Mouse (Mus musculus) olfactory bulb, adult 2 months (tissue): ENCODE data around the gene Hcn4. TPM values are rescaled to one million over a fixed set of nuclear protein-coding genes. Genes with fewer than 3 reads are reported as not detected.

Source experiments
- H3K27ac ChIP-seq: fragments of 200-500 bp; 2 replicates; pipeline ENCODE4 v1.5.1; 2012; ENCODE audit warnings: low read depth, low read length; ENCODE audit not compliant: insufficient read depth
- H3K4me1 ChIP-seq: fragments of 200-500 bp; 2 replicates; pipeline ENCODE4 v1.6.1; 2012; ENCODE audit warnings: low read length; ENCODE audit not compliant: control insufficient read depth, insufficient read depth
- H3K4me3 ChIP-seq: fragments of 200-500 bp; 2 replicates; pipeline ENCODE4 v1.5.1; 2012; ENCODE audit warnings: mild to moderate bottlenecking, low read depth, low read length, moderate library complexity; ENCODE audit not compliant: insufficient read depth
- CTCF ChIP-seq: fragments of 200-500 bp; IDR thresholded peaks from 2 replicates; pipeline ENCODE4 v1.5.1; 2012; ENCODE audit warnings: low read depth, mild to moderate bottlenecking, low read length, moderate library complexity; ENCODE audit not compliant: insufficient read depth
- POLR2A ChIP-seq: fragments of 200-500 bp; IDR thresholded peaks from 2 replicates; pipeline ENCODE4 v1.6.1; 2012; ENCODE audit warnings: mild to moderate bottlenecking, low read depth, low read length, moderate library complexity; ENCODE audit not compliant: insufficient read depth
- WGBS: fragments of 180-500 bp; shearing (Covaris S2); methylation state at CpG from one replicate; pipeline ENCODE4 v1.1.7; 2018; 5-methylcytosine and 5-hydroxymethylcytosine counted together
- polyA plus RNA-seq: library from polyadenylated mRNA; stranded (reverse); fragments of >200 nt; gene quantifications from 2 replicates; pipeline ENCODE4 v1.2.4, GENCODE M21; 2012; ENCODE audit warnings: low replicate concordance; ENCODE audit not compliant: missing spikeins, insufficient read depth, insufficient read length

Gene Hcn4
- polyA plus RNA-seq, 1 experiment: not detected

DNA sequence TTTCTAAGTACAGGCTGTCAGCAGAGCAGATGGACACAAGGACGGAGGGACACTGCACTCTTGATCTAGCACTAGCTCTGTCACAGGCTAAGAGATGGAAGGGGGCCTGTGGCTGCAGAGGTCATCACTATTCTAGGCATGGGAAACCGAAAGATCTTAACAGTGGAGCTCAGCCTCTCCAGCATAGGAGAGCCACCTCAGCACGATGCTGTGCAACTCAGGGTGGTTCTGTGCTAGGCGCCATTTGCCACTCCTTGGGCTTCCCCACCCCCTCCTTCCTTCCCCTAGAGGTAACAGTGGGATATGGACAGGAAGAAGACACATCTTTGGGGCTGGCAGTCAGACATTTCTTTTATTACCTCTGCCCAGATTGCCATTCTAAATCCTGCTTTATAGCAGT, 51.1 kb downstream of the Hcn4 start:
- Histone ChIP-seq H3K4me3 (no peak overlapping the region), H3K27ac (no peak overlapping the region), H3K4me1 (no peaks in the 10 kb centered on the region)
- 83% methylated on average over 4 of the region's 4 CpGs for WGBS
- TF ChIP-seq CTCF (no peak), POLR2A (no peak)

DNA sequence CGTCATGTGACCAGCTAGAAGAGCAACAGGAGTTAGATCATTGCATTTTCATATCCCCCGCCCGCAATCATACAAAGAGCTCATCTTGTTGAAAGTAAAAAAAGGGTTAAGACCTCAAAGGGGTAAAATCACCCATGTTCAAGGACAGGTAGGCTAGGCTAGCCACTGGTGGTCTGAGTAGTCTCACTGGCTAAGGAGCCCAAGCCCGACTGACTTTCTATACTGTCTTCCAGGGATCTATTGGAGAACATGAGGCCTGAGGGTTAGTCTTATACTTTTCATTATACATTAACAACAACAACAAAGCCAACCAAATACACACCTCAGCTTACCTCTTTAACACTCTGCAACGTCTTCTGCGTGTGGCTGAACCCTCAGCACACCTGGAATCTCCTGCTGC, 52.2 kb downstream of the Hcn4 start:
- TF ChIP-seq CTCF (no peak), POLR2A (no peak)
- Histone ChIP-seq H3K27ac (no peak overlapping the region), H3K4me3 (no peak overlapping the region), H3K4me1 (no peaks in the 10 kb centered on the region)
- WGBS: 90% methylated on average over 6 of the region's 6 CpGs

DNA sequence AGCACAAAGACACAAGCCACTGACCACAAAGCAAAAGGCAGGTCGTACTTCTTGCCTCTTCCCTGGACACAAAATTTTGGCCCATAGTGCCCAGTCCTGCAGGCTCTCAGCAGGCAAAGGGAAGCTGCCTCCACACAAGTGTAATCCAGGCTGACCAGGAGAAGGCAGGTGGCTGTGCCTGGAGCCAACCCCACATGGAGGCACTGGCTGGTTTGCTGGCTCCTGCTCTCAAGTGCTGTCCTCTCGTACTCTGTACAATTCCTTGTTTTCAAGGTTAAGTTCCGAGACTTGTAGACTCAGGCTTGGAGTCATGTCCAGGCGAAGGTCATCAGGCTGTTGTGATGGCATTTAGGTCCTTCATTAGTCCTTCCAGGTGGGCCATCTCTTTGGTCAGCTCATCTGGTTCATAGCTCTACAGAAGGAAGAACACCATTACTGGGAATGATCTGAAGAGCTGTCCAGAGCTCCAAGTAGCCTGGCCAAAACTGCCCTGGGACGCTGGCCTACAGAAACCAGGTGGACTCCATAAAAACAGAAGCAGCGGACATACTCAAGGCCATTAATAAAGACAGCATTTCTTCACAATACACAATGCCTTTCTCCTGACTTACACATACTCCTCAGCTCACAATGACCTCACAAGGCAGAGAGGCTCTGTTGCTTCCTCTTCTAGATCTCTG, 53.9 kb downstream of the Hcn4 start:
- TF ChIP-seq CTCF: no peak
- H3K4me3 ChIP-seq: no peak overlapping the region
- WGBS: 97% methylated on average over 6 of the region's 6 CpGs
- H3K4me1 ChIP-seq: no peaks in the 10 kb centered on the region
- no peak overlapping the region for H3K27ac ChIP-seq

DNA sequence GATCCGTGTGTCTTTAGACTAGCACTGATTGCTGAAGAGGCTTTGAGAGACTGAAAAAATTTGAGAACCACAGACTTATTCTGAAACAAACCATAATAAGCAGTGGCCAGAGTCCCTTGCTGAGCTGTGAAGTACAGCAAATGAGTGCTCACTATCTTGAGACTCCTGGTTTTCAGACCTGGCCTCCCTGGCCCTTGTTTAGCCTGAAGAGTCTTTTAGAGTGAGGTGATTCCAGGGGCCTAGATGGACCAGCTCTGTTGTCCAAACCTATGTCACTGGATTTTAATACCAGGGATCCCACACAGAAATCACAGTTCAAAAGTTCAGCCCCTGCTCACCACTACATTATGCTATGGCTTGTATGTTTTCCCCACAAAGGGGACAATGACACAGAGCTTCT, 56.6 kb downstream of the Hcn4 start:
- 88% methylated on average over 1 of the region's 1 CpGs for WGBS

DNA sequence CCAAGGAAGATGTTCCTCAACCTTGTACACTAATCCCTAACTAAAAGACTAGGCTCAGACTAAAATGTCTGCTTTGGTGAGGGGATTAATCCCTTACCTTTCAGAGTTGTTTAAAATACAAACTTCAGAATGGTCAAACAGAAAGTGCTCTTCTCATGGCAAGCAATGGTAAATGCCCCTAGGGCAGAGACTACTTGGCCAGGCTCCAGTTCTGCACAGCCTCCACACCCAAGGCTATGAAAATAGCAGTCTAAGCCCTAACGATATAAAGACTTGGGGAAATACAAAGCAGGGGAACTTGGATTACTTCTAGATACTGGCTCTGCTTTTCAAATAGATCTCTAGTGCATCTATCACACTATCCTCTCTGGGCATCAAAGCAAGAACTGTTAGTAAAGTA, 59.5 kb downstream of the Hcn4 start:
- H3K27ac ChIP-seq: no peak overlapping the region
- 19% methylated on average over 1 of the region's 1 CpGs for WGBS
- no peak overlapping the region for H3K4me3 ChIP-seq
- TF ChIP-seq CTCF (no peak), POLR2A (no peak)
- H3K4me1 ChIP-seq: no peaks in the 10 kb centered on the region

More for the DNA sequence above, 56.6 kb downstream of the Hcn4 start:
- Histone ChIP-seq H3K27ac (no peak overlapping the region), H3K4me3 (no peak overlapping the region), H3K4me1 (no peaks in the 10 kb centered on the region)
- no peak for TF ChIP-seq POLR2A
- TF ChIP-seq CTCF: no peak

DNA sequence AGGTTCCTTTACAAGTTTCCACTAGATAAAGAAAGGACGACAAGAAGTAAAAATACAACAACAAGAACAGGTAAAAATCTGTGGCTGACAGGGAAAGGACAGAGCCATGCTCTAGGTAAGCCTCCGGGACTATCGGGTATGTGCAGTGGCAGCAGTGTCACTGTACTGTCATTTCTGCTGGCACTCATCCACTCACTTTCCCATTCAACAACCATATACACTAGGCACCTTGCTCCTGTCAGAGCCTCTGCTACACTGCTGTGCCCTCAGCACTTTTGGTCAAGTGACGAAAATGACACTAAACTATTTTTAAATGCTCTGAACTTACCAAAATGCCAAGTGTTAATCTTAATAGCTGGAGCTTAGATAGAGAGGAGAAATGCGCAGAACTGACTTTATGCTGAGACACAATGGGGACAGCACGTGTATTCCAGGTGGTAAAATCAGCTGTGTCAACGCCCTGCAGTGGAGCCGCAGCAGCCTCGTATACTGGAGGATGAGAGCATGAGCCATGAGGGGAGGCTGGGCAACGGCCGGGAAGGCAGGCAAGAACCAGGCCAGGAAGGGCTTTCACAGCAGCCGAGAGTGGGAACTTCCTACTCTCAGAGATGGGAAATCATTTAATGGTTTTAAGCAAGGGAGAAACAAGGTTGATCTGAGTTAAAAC, 66.7 kb downstream of the Hcn4 start:
- no peaks in the 10 kb centered on the region for H3K4me1 ChIP-seq
- no peak overlapping the region for H3K27ac ChIP-seq
- 81% methylated on average over 12 of the region's 12 CpGs for WGBS
- TF ChIP-seq CTCF (no peak), POLR2A (no peak)
- no peak overlapping the region for H3K4me3 ChIP-seq

DNA sequence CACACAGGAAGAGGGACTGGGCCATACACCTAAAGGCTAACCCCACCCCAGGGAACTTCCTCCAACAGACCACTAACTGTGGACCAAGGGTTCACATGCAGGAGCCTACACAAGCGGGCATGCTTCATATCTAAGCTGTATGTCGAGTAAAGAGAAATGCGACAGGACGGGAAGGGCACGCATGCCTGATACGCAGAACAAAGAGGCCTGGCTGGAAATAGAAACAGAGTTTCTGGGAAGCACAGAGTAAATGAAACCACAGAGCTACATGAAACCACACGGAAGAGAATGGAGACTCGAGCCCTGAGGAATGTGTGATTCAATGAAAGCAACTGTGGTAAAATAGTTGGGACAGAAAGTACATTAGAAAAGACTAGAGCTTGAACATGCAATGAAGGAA, 67.7 kb downstream of the Hcn4 start:
- WGBS: 85% methylated on average over 8 of the region's 8 CpGs
- H3K27ac ChIP-seq: no peak overlapping the region
- no peak for TF ChIP-seq POLR2A
- no peak for TF ChIP-seq CTCF
- H3K4me3 ChIP-seq: no peak overlapping the region
- H3K4me1 ChIP-seq: no peaks in the 10 kb centered on the region

DNA sequence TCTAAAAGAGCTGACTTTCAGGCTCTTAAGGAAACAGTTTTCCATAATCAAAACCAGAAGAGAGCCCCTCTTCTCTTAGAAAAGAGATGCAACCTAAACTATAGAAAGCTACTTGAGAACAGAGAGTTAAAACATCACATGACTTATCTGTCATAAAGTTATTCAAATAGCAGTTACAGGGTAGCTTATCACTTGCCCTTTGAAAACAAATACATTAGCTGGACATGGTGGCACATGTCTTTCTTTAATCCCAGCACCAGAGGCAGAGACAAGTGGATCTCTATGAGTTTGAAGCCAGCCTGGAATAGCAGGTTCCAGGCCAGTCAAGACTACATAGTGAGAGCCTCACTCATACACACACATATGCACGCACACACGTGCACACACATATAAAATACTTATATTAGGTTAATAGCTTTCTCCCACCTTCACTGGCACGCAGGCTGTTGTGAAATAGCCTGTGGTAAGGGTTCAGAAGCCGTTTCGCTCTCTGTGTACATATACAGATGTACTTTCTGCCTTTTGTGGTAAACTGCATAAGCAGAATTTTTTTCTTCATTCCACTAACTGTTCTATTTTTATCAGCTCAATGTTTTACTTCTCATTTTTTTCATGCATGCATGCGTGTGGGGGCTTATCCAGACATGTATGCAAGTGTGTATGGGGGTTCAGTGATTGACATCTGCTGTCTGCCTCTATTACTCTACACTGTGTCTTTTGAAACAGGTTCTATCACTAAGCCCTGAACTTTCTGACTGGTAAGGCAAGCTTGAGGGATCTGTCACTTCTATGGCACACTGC, 68.8 kb downstream of the Hcn4 start:
- H3K27ac ChIP-seq: no peak overlapping the region
- 79% methylated on average over 6 of the region's 6 CpGs for WGBS
- H3K4me1 ChIP-seq: no peaks in the 10 kb centered on the region
- TF ChIP-seq CTCF (no peak), POLR2A (no peak)
- H3K4me3 ChIP-seq: no peak overlapping the region

DNA sequence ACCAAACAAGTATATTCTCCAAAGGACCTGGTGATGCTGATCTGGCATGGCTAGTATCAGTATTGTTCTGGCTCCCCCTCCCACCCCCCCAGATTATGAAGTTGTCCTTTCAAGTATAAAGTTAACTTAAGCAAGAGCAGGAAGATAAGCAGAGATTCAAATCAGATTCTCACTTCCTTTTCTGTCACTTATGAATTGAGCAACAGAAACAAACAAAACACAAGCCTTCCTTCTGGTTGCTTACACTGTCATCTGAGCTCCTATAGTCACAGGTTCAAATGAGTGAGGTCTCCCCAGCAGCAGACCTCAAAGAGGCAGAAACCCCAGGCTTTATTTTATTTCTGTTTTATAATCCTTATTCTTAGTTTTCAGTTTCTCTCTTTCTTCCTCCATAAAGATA, 76.4 kb downstream of the Hcn4 start:
- no peak overlapping the region for H3K4me3 ChIP-seq
- H3K27ac ChIP-seq: no peak overlapping the region
- H3K4me1 ChIP-seq: no peaks in the 10 kb centered on the region
- TF ChIP-seq POLR2A (no peak), CTCF (no peak)
